Mouse (Mus musculus) bone marrow macrophage, adult 2 months (primary cell): Measurements from ENCODE around the gene Spryd4.

ENCODE experiments used
- CTCF ChIP-seq: IDR thresholded peaks from 2 replicates; pipeline ENCODE4 v1.5.1; 2012; ENCODE audit warnings: low read depth, mild to moderate bottlenecking, low read length, moderate library complexity
- POLR2A ChIP-seq: IDR thresholded peaks from 2 replicates; pipeline ENCODE4 v1.6.1; 2012; ENCODE audit warnings: mild to moderate bottlenecking, low read depth, low read length, borderline replicate concordance

DNA sequence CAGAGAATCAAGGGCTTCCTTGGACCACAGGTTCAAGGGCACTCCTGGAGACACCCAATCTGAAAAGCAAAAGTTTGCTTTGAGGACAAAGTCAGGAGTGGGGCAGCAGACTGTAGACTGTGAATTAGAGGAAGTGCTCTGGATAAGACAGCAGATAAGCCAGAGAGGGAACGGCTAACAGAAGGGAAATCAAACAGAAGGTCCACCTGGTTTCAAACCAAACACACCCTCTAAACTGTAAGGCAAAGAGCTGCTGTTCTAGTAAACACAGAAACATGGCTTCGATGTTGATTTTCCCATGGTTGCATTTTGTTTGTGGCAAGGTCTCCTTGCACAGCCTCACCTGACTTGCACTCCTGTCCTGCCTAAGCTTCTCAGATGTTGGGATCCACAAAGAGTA is 20.1 kb downstream of the Spryd4 start:
- no peak for TF ChIP-seq CTCF
- no peak for TF ChIP-seq POLR2A
